Mouse (Mus musculus) kidney, postnatal 0 days (tissue): ENCODE results near the gene Igfbp1. TPM values are rescaled to one million over a fixed set of nuclear protein-coding genes. Genes with fewer than 3 reads are reported as not detected.
"Not testable (repeated sequence)": the region's sequence is repeated elsewhere in the genome, so short reads cannot be mapped to it uniquely, and the experiment has no call there.

ENCODE experiments used
- ATAC-seq: fragments of 200-750 bp; cut with Nextera tagmentation; replicated peaks from 2 replicates; pipeline ENCODE4 v1.8.0; 2017; ENCODE audit warnings: low read depth, moderate number of reproducible peaks, moderate TSS enrichment, moderate library complexity; ENCODE audit not compliant: low FRiP score
- DNase-seq: peaks from one replicate; pipeline ENCODE4 v3.0.0-alpha.2; 2016; ENCODE audit warnings: low spot score
- H3K27ac ChIP-seq: fragments of 300-500 bp; sonication (generic); 2 replicates; pipeline ENCODE4 v1.5.1; 2014; ENCODE audit warnings: mild to moderate bottlenecking
- H3K27me3 ChIP-seq: fragments of 300-500 bp; sonication (generic); 2 replicates; pipeline ENCODE4 v1.6.1; 2014; ENCODE audit warnings: low read length, mixed read lengths; ENCODE audit not compliant: insufficient read depth
- H3K36me3 ChIP-seq: fragments of 300-500 bp; sonication (generic); 2 replicates; pipeline ENCODE4 v1.6.1; 2014; ENCODE audit warnings: low read length, mixed read lengths; ENCODE audit not compliant: insufficient read depth
- H3K4me1 ChIP-seq: fragments of 300-500 bp; sonication (generic); replicated peaks from 2 replicates; pipeline ENCODE4 v1.6.1; 2014; ENCODE audit warnings: antibody characterized with exemption, low read length, mixed read lengths; ENCODE audit not compliant: insufficient read depth
- H3K4me2 ChIP-seq: fragments of 300-500 bp; sonication (generic); 2 replicates; pipeline ENCODE4 v1.6.1; 2014; ENCODE audit warnings: mild to moderate bottlenecking, low read length, moderate library complexity, mixed read lengths
- H3K4me3 ChIP-seq: fragments of 300-500 bp; sonication (generic); replicated peaks from 2 replicates; pipeline ENCODE4 v1.5.1; 2014; ENCODE audit warnings: low read depth, low read length
- H3K9ac ChIP-seq: fragments of 300-500 bp; sonication (generic); 2 replicates; pipeline ENCODE4 v1.6.1; 2014; ENCODE audit warnings: low read depth, low read length
- H3K9me3 ChIP-seq: fragments of 300-500 bp; sonication (generic); replicated peaks from 2 replicates; pipeline ENCODE4 v1.6.1; 2016; ENCODE audit warnings: low read length, inconsistent platforms, mixed read lengths
- CTCF ChIP-seq: IDR thresholded peaks from 2 replicates; pipeline ENCODE4 v1.5.1; 2016; ENCODE audit warnings: antibody characterized with exemption, low read depth, mild to moderate bottlenecking, moderate library complexity
- WGBS: fragments of 180-500 bp; shearing (Covaris S2); extraction: QIAGEN DNeasy Blood & Tissue Kit; methylation state at CpG from one replicate; pipeline ENCODE4 v1.1.7; 2014; 5-methylcytosine and 5-hydroxymethylcytosine counted together
- polyA plus RNA-seq: library from polyadenylated mRNA; unstranded; fragments of >200 nt; fragmentation: Nextera tagmentation; extraction: Ambion mirVana; gene quantifications from 2 replicates; pipeline ENCODE4 v1.2.1, GENCODE M21; 2015

The Igfbp1 gene
- polyA plus RNA-seq, 1 experiment from 2014 or later = 11.8 TPM

- ATAC-seq, H3K4me2 ChIP-seq, DNase-seq, H3K4me3 ChIP-seq, H3K4me1 ChIP-seq, H3K9me3 ChIP-seq, H3K9ac ChIP-seq, H3K36me3 ChIP-seq, H3K27me3 ChIP-seq, H3K27ac ChIP-seq: not testable (repeated sequence)
- 74% methylated on average over 8 of the region's 8 CpGs for WGBS
- TF ChIP-seq CTCF = peak; percentile 35; the same call in 1 of the 2 replicates
Observed at GRCm38 (mm10) chr11:7221826-7222225, 24.2 kb downstream of the Igfbp1 start.

- Histone ChIP-seq H3K4me2 (no peak overlapping the region), H3K9ac (no peak overlapping the region), H3K9me3 (no peaks in the 10 kb centered on the region), H3K27ac (no peak overlapping the region), H3K4me3 (no peak overlapping the region), H3K36me3 (no peaks in the 10 kb centered on the region), H3K4me1 (no peaks in the 10 kb centered on the region), H3K27me3 (no peaks in the 10 kb centered on the region)
- ATAC-seq (no peak), DNase-seq (no peak)
- WGBS = 67% methylated on average over 2 of the region's 2 CpGs
- TF ChIP-seq CTCF = no peak
Observed at GRCm38 (mm10) chr11:7226200-7226599, 28.6 kb downstream of the Igfbp1 start.

GRCm38 (mm10) chr11:7226810-7227550 lies 29.4 kb downstream of the Igfbp1 start:
- Histone ChIP-seq H3K27ac (no peak overlapping the region), H3K4me1 (no peaks in the 10 kb centered on the region), H3K4me3 (no peak overlapping the region), H3K27me3 (no peaks in the 10 kb centered on the region), H3K9ac (no peak overlapping the region), H3K9me3 (no peaks in the 10 kb centered on the region), H3K36me3 (no peaks in the 10 kb centered on the region), H3K4me2 (no peak overlapping the region)
- DNase-seq (peak; percentile 71), ATAC-seq (peak; percentile 55)
- 64% methylated on average over 7 of the region's 7 CpGs for WGBS
- no peak for TF ChIP-seq CTCF

GRCm38 (mm10) chr11:7228107-7228506 lies 30.5 kb downstream of the Igfbp1 start:
- H3K4me1 ChIP-seq = no peaks in the 10 kb centered on the region
- no peak overlapping the region for H3K27ac ChIP-seq
- no peaks in the 10 kb centered on the region for H3K9me3 ChIP-seq
- H3K27me3 ChIP-seq = no peaks in the 10 kb centered on the region
- TF ChIP-seq CTCF = no peak
- no peak overlapping the region for H3K4me2 ChIP-seq
- WGBS = 86% methylated on average over 4 of the region's 4 CpGs
- no peaks in the 10 kb centered on the region for H3K36me3 ChIP-seq
- no peak overlapping the region for H3K4me3 ChIP-seq
- no peak for DNase-seq
- ATAC-seq = no peak
- no peak overlapping the region for H3K9ac ChIP-seq

- Histone ChIP-seq H3K4me2 (no peak overlapping the region), H3K4me3 (no peak overlapping the region), H3K9ac (no peak overlapping the region), H3K27ac (no peak overlapping the region), H3K27me3 (no peaks in the 10 kb centered on the region), H3K36me3 (no peaks in the 10 kb centered on the region), H3K9me3 (no peaks in the 10 kb centered on the region), H3K4me1 (no peaks in the 10 kb centered on the region)
- peak; percentile 26 for DNase-seq
- 21% methylated on average over 4 of the region's 4 CpGs for WGBS
- ATAC-seq = no peak
- no peak for TF ChIP-seq CTCF
Observed at GRCm38 (mm10) chr11:7230000-7230399, 32.4 kb downstream of the Igfbp1 start.

- Histone ChIP-seq H3K9ac (no peak overlapping the region), H3K4me3 (no peak overlapping the region), H3K27me3 (no peaks in the 10 kb centered on the region), H3K36me3 (no peaks in the 10 kb centered on the region), H3K4me2 (no peak overlapping the region), H3K4me1 (no peaks in the 10 kb centered on the region), H3K9me3 (no peaks in the 10 kb centered on the region), H3K27ac (no peak overlapping the region)
- WGBS = 95% methylated on average over 4 of the region's 4 CpGs
- DNase-seq = no peak
- no peak for TF ChIP-seq CTCF
- ATAC-seq = no peak
Observed at GRCm38 (mm10) chr11:7231958-7232357, 34.4 kb downstream of the Igfbp1 start.
